Comparison of ENCODE assay signal across 7 mouse cellular contexts in the genomic region with DNA sequence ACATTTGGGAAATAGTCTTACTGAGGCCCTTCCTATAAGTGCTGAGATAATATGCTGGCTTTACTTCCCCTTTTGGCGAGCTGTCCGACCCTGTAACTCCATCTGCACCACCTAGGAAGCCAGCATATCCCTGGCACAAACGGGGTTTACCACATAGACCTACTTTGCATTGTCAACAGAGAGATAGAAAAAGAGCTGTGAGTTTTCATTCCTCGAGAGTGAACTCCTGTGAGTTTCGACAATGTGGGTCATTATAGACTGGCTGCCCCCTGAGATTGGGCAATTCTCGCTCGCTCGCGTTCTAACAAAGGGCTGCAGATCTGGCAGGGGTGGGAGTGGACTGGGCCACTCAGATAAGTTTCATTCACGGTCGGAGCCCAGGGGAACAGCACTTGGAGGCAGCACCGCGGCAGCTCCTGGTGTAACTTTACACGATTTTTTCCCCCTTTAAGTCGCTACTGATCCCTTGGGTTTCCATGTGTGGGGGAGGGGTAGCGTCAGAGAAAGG.
A peak's percentile ranks its signal among the peaks of the same experiment; 100 is the strongest.
DNase-seq lines count a peak whose midpoint lies in the region; ATAC-seq and TF ChIP-seq lines count a peak whose summit lies in the region.

No protein-coding gene starts in this region.

- H3K27ac ChIP-seq in liver, adult 2 months (replicated peaks; ENCODE audit: insufficient read depth, low read depth, low read length) = no peak overlapping the region

- 13% methylated on average over 16 of the region's 16 CpGs for WGBS in liver, adult 2 months

- no peak for TF ChIP-seq POLR2A in liver, adult 2 months (IDR thresholded peaks at IDR 0.05; ENCODE audit: extremely low read depth, insufficient read depth, low read length)

- DNase-seq in Muller cell, postnatal 12 days (ENCODE audit: inconsistent ontology term) = peak; percentile 66
- DNase-seq in heart, postnatal 14 days = peak; percentile 18 to 24
- DNase-seq in liver, adult 2 months (ENCODE audit: extremely low read depth, low read depth, low spot score) = peak; percentile 57
- peak; percentile 77 for DNase-seq in retina, embryonic 14.5 days (ENCODE audit: low spot score)
- DNase-seq in right cerebral cortex, postnatal 25 days = no peak

- no peaks in the 10 kb centered on the region for H3K79me2 ChIP-seq in liver, adult 2 months (ENCODE audit: control insufficient read depth, insufficient read depth, low read length)

- TF ChIP-seq CTCF in liver, adult 2 months (IDR thresholded peaks at IDR 0.05; ENCODE audit: low read depth, low read length) = no peak

- no peak overlapping the region for H3K9ac ChIP-seq in liver, adult 2 months (ENCODE audit: low read depth, low read length)

- no peaks in the 10 kb centered on the region for H3K36me3 ChIP-seq in liver, adult 2 months (ENCODE audit: control insufficient read depth, insufficient read depth, low read length)

- peak overlapping the region; percentile 19; the same call in 1 of the 2 replicates for H3K4me3 ChIP-seq in liver, adult 2 months (ENCODE audit: insufficient read depth, low read depth, low read length)

- H3K27me3 ChIP-seq in liver, adult 2 months (ENCODE audit: control insufficient read depth, insufficient read depth, low read length) = no peaks in the 10 kb centered on the region

- ATAC-seq in common myeloid progenitor, adult 5-6 weeks (replicated peaks; ENCODE audit: low read depth, poor library complexity, severe bottlenecking) = peak; percentile 86
- ATAC-seq in erythroid progenitor cell, adult 5-6 weeks (replicated peaks; ENCODE audit: low FRiP score, poor library complexity, severe bottlenecking) = no peak

- H3K4me1 ChIP-seq in liver, adult 2 months (ENCODE audit: control insufficient read depth, insufficient read depth, low read length) = peaks cover 28% of the 10 kb centered on the region

- intact Hi-C loops in heart, postnatal 14 days (cut with DNase I) = no loop called here
